Mouse (Mus musculus): ENCODE data around the gene Snx8.

Snx8 gene

DNA sequence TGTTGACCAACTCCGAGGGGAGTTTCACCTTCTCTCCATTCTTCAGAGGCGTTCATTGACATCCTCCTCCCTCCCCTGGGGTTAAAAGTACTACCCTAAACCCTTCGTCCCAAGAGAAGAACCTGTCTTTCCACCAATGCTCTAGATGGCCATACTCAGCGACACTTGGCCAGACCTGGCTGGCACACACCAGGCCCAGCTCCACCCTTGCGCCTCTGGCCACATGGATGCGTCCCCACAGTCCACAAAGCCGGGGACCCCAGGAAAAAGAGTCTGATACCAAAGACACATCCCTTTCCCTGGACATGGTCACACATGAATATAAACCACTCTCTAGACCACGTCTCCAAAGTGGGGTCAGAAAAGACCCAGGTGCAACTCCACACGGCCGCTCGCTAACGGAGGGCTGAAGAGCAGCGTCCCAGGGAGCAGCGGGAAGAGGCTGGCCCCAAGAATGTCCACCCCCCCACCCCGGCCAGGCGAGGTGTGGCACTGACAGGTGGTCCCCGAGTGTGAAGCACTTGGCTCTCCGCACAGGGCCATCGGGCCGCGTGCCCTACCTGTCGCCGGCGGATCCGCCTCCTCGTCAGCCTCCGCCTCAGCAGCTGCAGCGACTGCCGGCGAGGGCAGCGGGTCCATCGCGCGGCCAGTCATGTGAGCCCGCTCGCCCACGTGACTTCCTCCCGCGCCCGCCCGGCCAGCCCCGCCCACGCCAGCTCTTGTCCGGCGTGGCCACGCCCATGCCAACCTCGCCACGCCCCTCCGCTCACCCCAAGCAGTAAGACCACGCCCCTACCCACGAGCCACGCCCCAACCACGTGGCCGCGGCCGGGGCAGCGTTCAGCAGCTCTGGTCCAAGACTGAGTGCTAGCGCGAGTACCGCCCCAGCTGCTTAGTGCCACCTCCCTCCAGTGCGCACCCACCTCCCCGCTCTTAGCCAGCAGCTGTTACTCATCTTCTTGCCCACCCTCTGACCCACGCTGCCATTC lies at the start of gene Snx8:
Gene Snx8, minus strand, starts transcription at position 675 of the 989 bp plus-strand sequence.
- DNase-seq (ENCODE audit: low spot score in 2 of 2), result peak; percentile 69 to 90

DNA sequence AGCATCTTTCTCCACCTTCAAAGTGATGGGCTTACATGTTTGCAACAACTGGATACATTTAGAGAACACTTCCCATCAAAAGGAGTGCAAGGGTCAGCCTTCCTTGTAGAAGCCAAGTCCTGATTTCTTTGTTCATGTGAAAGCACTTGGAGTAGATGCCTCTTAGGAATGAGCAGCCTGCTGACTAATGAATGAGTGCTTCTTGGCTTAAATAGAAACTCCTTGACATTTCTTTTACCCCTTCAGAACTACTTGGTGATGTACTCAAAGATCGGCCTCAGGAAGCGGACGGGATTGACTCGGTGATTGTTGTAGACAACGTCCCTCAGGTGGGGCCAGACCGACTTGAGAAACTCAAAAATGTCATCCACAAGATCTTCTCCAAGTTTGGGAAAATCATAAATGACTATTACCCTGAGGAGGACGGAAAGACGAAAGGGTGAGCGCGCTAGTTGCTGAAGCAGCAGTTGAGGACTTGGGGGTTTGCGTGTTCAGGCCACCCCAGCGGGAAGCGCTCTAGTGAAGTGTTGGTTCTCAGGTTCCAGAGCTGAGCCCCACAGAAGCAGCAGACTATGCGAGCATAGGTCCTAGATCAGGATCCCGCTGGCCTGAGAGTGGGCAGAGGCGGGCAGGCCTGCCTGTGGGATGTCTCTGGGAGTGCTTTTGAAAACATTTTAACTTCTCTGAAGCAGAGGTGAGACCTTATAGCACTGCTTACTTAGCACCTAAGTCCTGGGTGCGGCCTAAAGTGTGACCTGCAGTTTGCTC lies 36.1 kb upstream of the Snx8 start:
- DNase-seq (ENCODE audit: low spot score in 2 of 2), result no peak

DNA sequence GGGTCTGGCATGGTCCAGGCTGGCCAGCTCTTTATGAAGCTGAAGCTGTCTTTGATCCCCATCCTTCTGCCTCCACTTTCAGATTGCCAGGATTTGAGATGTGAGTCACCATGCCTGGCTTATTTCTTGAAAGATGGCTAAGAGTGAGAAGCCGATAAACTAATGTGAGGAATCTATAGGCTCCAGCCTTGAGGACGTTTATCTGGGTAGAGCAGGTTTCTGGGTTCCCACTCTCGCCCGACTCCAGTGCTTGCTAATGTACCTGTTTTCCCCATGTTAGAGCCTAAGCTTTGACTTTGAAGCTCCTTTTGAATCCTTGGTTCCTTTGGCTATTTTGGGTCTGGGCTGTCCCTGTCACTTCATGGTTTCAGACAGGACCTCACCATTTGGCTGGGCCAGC lies 31.6 kb upstream of the Snx8 start:
- DNase-seq (ENCODE audit: low spot score in 2 of 2), result no peak

- DNase-seq (ENCODE audit: low spot score in 2 of 2), result no peak
Observed at GRCm38 (mm10) chr5:140419442-140420080, 30.5 kb upstream of the Snx8 start.

GRCm38 (mm10) chr5:140418489-140419441 lies 29.7 kb upstream of the Snx8 start, which contains the start of gene Eif3b:
TSS of gene Eif3b (plus strand) at chr5:140419328.
- peak; percentile 74 to 90 for DNase-seq (ENCODE audit: low spot score in 2 of 2)

- DNase-seq (ENCODE audit: low spot score in 2 of 2), result no peak
Observed at GRCm38 (mm10) chr5:140418106-140418488, 29.0 kb upstream of the Snx8 start.

DNA sequence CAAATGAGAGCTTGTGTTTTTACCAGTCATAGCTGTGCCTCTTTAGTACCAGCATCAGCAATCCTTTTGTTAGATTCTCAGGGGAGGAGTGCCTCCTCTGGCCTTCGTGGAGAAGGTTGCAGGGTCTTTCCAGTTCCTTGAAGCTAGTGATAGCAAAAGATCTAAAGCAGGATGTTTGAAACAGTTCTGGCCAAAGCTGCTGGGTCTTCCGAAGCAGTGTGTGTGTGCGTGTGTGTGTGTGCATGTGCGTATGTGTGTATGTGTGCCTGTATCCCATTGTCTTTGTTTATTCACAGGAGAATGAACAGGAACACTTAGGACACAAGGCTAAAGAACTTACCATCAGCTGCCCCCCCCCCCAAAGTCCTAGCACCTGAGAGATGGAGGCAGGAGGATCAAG lies 25.6 kb upstream of the Snx8 start:
- no peak for DNase-seq (ENCODE audit: low spot score in 2 of 2)

GRCm38 (mm10) chr5:140411339-140411738 lies 22.3 kb upstream of the Snx8 start:
- DNase-seq (ENCODE audit: low spot score in 2 of 2), result peak in 1 of 2 experiments; percentile 59

- no peak for DNase-seq (ENCODE audit: low spot score in 2 of 2)
Observed at GRCm38 (mm10) chr5:140408801-140409200, 19.7 kb upstream of the Snx8 start.

DNA sequence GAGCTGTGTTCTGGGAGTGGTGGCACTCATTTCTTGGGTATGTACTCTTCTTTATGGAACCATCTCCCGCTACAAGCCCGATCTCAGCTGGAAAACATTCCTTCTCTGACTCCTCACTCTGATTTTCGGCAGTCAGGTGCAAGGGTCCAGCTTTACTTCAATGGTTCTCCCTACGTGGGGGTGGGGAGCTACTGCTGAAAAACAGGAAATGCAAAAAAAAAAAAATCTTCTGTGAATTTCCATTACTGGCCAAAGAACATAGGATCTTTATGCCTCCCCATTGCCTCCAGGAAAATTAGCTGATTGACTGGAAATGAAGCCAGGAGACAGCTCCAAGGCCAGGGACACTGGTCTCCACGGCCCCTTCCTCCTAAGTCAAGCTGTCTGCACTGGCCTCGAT lies 17.6 kb upstream of the Snx8 start:
- DNase-seq (ENCODE audit: low spot score in 2 of 2), result no peak

- no peak for DNase-seq (ENCODE audit: low spot score in 2 of 2)
Observed at GRCm38 (mm10) chr5:140405126-140405525, 16.1 kb upstream of the Snx8 start.

- DNase-seq (ENCODE audit: low spot score in 2 of 2), result no peak
Observed at GRCm38 (mm10) chr5:140402640-140403270, 13.7 kb upstream of the Snx8 start.

- no peak for DNase-seq (ENCODE audit: low spot score in 2 of 2)
Observed at GRCm38 (mm10) chr5:140396166-140396940, 7.3 kb upstream of the Snx8 start.

GRCm38 (mm10) chr5:140392701-140393100 lies 3.6 kb upstream of the Snx8 start:
- DNase-seq (ENCODE audit: low spot score in 2 of 2), result no peak

GRCm38 (mm10) chr5:140391981-140392380 lies 2.9 kb upstream of the Snx8 start:
- DNase-seq (ENCODE audit: low spot score in 2 of 2), result no peak

DNA sequence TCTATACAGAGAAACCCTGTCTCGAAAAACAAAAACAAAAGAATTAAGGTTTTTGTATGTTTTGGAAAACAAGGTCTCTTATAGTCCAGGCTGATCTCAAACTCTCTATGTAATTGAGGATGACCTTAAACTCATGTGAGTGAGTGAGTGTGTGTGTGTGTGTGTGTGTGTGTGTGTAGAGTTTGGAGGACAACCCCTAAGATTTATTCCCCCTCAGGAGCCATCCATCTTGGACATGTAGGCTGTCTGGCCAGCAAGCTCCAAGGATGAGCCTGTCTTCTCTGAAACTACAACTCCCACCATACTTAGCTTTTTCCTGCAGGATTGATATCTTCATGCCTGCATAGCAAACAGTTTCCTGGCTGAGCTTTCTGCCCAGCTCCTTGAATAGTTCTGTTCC lies 2.4 kb upstream of the Snx8 start:
- DNase-seq (ENCODE audit: low spot score in 2 of 2), result no peak

- DNase-seq (ENCODE audit: low spot score in 2 of 2), result no peak
Observed at GRCm38 (mm10) chr5:140389647-140390046, 585 bp upstream of the Snx8 start.

GRCm38 (mm10) chr5:140387816-140388510 lies 1.1 kb downstream of the Snx8 start:
- DNase-seq (ENCODE audit: low spot score in 2 of 2), result no peak

DNA sequence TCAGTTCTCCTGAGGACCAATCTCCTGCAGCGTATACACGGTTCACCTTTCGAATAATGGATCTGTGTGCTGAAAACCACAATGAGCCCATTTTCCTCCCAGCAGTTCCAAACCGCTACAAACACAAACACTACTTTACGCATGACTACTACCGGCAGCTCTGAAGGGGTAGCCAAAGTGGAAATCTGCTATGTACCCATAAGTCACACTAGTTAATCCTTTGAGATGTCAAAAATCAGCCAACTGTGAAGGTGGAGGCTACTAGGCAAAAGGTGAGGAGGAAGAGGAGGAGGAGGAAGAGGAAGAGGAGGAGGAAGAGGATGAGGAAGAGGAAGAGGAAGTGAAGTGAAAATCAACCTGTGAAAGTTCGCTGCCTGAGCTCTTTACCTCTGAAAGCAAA lies 1.8 kb downstream of the Snx8 start:
- no peak for DNase-seq (ENCODE audit: low spot score in 2 of 2)
